Mouse (Mus musculus): ENCODE data around the gene Prpf18.
"Not testable (repeated sequence)": the region's sequence is repeated elsewhere in the genome, so short reads cannot be mapped to it uniquely, and the experiment has no call there.

Gene Prpf18

GRCm38 (mm10) chr2:4614276-4614929, 37.5 kb downstream of the Prpf18 start:
- DNase-seq, result not testable (repeated sequence)

- no peak for DNase-seq
Observed at GRCm38 (mm10) chr2:4611704-4612103, 40.2 kb downstream of the Prpf18 start.

- DNase-seq, result no peak
Observed at GRCm38 (mm10) chr2:4611295-4611694, 40.6 kb downstream of the Prpf18 start.

- no peak for DNase-seq
Observed at GRCm38 (mm10) chr2:4609433-4609832, 42.5 kb downstream of the Prpf18 start.

GRCm38 (mm10) chr2:4608253-4608652, 43.7 kb downstream of the Prpf18 start:
- no peak for DNase-seq

- no peak for DNase-seq
Observed at GRCm38 (mm10) chr2:4606559-4606958, 45.4 kb downstream of the Prpf18 start.

GRCm38 (mm10) chr2:4603361-4603945, 48.5 kb downstream of the Prpf18 start:
- DNase-seq, result no peak

GRCm38 (mm10) chr2:4601034-4601890, 50.7 kb downstream of the Prpf18 start:
- peak; percentile 57 for DNase-seq

GRCm38 (mm10) chr2:4596992-4597391, 54.9 kb downstream of the Prpf18 start:
- DNase-seq, result no peak

GRCm38 (mm10) chr2:4593878-4594387, 58.0 kb downstream of the Prpf18 start:
- DNase-seq, result no peak

GRCm38 (mm10) chr2:4593433-4593832, 58.5 kb downstream of the Prpf18 start:
- peak; percentile 89 for DNase-seq

- no peak for DNase-seq
Observed at GRCm38 (mm10) chr2:4592666-4593065, 59.2 kb downstream of the Prpf18 start.

GRCm38 (mm10) chr2:4591647-4592046, 60.3 kb downstream of the Prpf18 start:
- DNase-seq, result no peak

- no peak for DNase-seq
Observed at GRCm38 (mm10) chr2:4587685-4588409, 64.1 kb downstream of the Prpf18 start.

GRCm38 (mm10) chr2:4586245-4586644, 65.7 kb downstream of the Prpf18 start:
- no peak for DNase-seq

GRCm38 (mm10) chr2:4584252-4584651, 67.7 kb downstream of the Prpf18 start:
- no peak for DNase-seq

- DNase-seq, result no peak
Observed at GRCm38 (mm10) chr2:4582930-4583329, 69.0 kb downstream of the Prpf18 start.

- no peak for DNase-seq
Observed at GRCm38 (mm10) chr2:4580666-4581065, 71.2 kb downstream of the Prpf18 start.

- DNase-seq, result no peak
Observed at GRCm38 (mm10) chr2:4579357-4580068, 72.4 kb downstream of the Prpf18 start.

GRCm38 (mm10) chr2:4578291-4578690, 73.6 kb downstream of the Prpf18 start:
- no peak for DNase-seq

GRCm38 (mm10) chr2:4575975-4576374, 75.9 kb downstream of the Prpf18 start:
- DNase-seq, result no peak

- DNase-seq, result no peak
Observed at GRCm38 (mm10) chr2:4575163-4575562, 76.8 kb downstream of the Prpf18 start.
